Mouse (Mus musculus): ENCODE data around the gene Gm13289.
A peak's percentile ranks its signal among the peaks of the same experiment; 100 is the strongest.
"Not testable (repeated sequence)": the region's sequence is repeated elsewhere in the genome, so short reads cannot be mapped to it uniquely, and the experiment has no call there.

Gm13289 gene

DNA sequence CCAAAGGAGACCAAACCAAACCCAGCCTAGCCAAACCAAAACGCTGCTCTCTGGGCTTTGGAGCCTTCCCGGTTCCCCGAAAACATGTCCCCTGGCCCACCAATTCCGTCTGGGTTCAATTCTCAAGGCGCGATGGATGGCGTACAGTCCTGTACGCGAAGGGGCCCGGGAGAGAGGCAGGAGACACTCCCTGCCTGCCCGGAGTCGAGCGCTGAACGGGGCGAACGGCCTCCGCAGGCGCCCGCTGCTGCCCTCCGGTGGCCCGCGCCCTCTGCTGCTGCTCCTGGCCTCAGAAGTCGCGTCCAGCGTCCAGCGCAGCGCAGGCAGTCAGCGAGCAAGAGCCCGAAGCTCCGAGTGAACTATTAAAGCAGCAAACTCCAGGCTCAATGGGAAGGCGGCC, 5.6 kb downstream of the Gm13289 start:
- not testable (repeated sequence) for DNase-seq (ENCODE audit: low spot score)

DNA sequence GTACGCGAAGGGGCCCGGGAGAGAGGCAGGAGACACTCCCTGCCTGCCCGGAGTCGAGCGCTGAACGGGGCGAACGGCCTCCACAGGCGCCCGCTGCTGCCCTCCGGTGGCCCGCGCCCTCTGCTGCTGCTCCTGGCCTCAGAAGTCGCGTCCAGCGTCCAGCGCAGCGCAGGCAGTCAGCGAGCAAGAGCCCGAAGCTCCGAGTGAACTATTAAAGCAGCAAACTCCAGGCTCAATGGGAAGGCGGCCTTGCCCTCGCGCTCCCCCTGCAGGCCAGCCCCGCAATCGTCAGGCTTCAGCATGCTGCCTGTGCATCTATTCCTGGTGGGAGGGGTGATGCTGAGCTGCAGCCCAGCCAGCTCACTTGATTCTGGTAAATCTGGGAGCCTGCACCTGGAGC, 8.7 kb downstream of the Gm13289 start, which contains the start of gene Gm13276:
Gm13276 (plus strand) TSS at position 301 of the 400 bp plus-strand sequence.
- DNase-seq (ENCODE audit: low spot score) = not testable (repeated sequence)

GRCm38 (mm10) chr4:88788402-88788801, 11.7 kb downstream of the Gm13289 start, which contains the start of gene Gm13277:
Gm13277 (plus strand) TSS chr4:88788632.
- peak; percentile 54 for DNase-seq (ENCODE audit: low spot score)

GRCm38 (mm10) chr4:88791250-88791649, 14.5 kb downstream of the Gm13289 start, which contains the start of gene Gm13278:
Gm13278 (plus strand) TSS chr4:88791550.
- not testable (repeated sequence) for DNase-seq (ENCODE audit: low spot score)

- peak; percentile 69 for DNase-seq (ENCODE audit: low spot score)
Measured at GRCm38 (mm10) chr4:88793936-88794675, 17.4 kb downstream of the Gm13289 start, which contains the start of gene Gm13275. Gm13275 (plus strand) TSS chr4:88794487.

- not testable (repeated sequence) for DNase-seq (ENCODE audit: low spot score)
Measured at GRCm38 (mm10) chr4:88797097-88797496, 20.4 kb downstream of the Gm13289 start, which contains the start of gene Gm13279. Gm13279 (plus strand) TSS chr4:88797397.

GRCm38 (mm10) chr4:88799365-88799764, 22.6 kb downstream of the Gm13289 start, which contains the start of gene Gm13285:
Gm13285 (plus strand) TSS chr4:88799665.
- not testable (repeated sequence) for DNase-seq (ENCODE audit: low spot score)

DNA sequence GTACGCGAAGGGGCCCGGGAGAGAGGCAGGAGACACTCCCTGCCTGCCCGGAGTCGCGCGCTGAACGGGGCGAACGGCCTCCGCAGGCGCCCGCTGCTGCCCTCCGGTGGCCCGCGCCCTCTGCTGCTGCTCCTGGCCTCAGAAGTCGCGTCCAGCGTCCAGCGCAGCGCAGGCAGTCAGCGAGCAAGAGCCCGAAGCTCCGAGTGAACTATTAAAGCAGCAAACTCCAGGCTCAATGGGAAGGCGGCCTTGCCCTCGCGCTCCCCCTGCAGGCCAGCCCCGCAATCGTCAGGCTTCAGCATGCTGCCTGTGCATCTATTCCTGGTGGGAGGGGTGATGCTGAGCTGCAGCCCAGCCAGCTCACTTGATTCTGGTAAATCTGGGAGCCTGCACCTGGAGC, 26.2 kb downstream of the Gm13289 start, which contains the start of gene Gm13287:
Gm13287 (plus strand) TSS at position 301 of the 400 bp plus-strand sequence.
- not testable (repeated sequence) for DNase-seq (ENCODE audit: low spot score)

- not testable (repeated sequence) for DNase-seq (ENCODE audit: low spot score)
Measured at GRCm38 (mm10) chr4:88805231-88805630, 28.5 kb downstream of the Gm13289 start, which contains the start of gene Gm13288. Gm13288 (plus strand) TSS chr4:88805531.

- DNase-seq (ENCODE audit: low spot score) = not testable (repeated sequence)
Measured at GRCm38 (mm10) chr4:88805761-88806160, 29.0 kb downstream of the Gm13289 start.

DNA sequence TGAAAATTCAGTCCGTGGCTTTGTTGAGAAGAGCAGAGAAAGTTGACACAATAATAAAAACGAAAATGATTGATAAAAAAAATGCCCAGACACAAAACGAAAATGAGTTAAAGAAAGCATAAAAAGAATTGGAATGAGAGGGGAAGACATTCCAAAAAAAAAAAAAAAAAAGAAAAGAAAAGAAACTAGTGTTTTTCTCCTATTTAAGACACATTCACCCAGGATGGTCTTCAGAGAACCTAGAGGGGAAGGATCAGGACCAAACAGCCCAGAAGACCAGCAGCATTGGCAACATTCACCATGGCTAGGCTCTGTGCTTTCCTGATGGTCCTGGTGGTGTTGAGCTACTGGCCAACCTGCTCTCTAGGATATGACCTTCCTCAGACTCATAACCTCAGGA, 39.2 kb downstream of the Gm13289 start, which contains the start of gene Ifna7:
Ifna7 (plus strand) TSS at position 301 of the 400 bp plus-strand sequence.
- no peak for DNase-seq (ENCODE audit: low spot score)

GRCm38 (mm10) chr4:88819659-88820058, 42.9 kb downstream of the Gm13289 start, which contains the start of gene Ifna11:
Ifna11 (plus strand) TSS chr4:88819959.
- no peak for DNase-seq (ENCODE audit: low spot score)

DNA sequence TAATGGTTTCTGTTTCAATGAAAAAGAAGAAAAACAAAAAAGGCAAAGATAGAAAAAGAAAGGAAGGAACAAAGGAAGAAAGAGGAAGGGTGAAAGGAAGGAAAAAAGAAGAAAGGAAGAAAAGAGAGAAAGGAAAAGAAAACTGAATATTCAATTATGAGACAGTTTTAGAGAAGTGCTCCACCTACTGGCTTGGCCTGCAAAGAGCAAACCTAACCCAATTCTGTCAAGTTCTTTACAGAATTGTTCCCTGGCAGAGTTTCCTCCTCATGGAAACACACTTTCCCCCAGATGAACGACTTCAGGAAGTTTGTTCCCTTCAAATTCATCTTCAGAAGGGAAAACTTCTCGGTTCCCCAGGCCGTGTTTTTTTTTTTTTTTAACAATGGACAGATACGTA, 46.3 kb downstream of the Gm13289 start:
- no peak for DNase-seq (ENCODE audit: low spot score)
